Mouse (Mus musculus): ENCODE measurements around the gene Trip10. TPM values are rescaled to one million over a fixed set of nuclear protein-coding genes. Genes with fewer than 3 reads are reported as not detected.

Gene Trip10
- 20.4 and 30.0 TPM in 2 replicates for polyA plus RNA-seq (2012; ENCODE audit: insufficient read depth, insufficient read length, missing spikeins)

GRCm38 (mm10) chr17:57249186-57250181, at the start of gene Trip10:
TSS of gene Trip10 (plus strand) at chr17:57249455.
- H3K4me1 ChIP-seq (ENCODE audit: control insufficient read depth, insufficient read depth, insufficient read length, low read length): 0 out of 2 replicates have a peak, but pooled peaks cover 3% of the 10 kb centered on the region
- H3K27ac ChIP-seq (replicated peaks; ENCODE audit: low read depth, low read length): peak within 1 kb of the TSS; percentile 89
- peak within 1 kb of the TSS; percentile 97 for H3K4me3 ChIP-seq (ENCODE audit: insufficient read depth, low read depth, low read length)

- H3K4me1 ChIP-seq (ENCODE audit: control insufficient read depth, insufficient read depth, insufficient read length, low read length): no peaks in the 10 kb centered on the region
- no peak overlapping the region for H3K27ac ChIP-seq (replicated peaks; ENCODE audit: low read depth, low read length)
- no peak overlapping the region for H3K4me3 ChIP-seq (ENCODE audit: insufficient read depth, low read depth, low read length)
Measured at GRCm38 (mm10) chr17:57201841-57202724, 47.2 kb upstream of the Trip10 start.

GRCm38 (mm10) chr17:57207938-57208337, 41.3 kb upstream of the Trip10 start:
- Histone ChIP-seq H3K27ac (replicated peaks; ENCODE audit: low read depth, low read length) (no peak overlapping the region), H3K4me1 (ENCODE audit: control insufficient read depth, insufficient read depth, insufficient read length, low read length) (no peaks in the 10 kb centered on the region), H3K4me3 (ENCODE audit: insufficient read depth, low read depth, low read length) (no peak overlapping the region)

- Histone ChIP-seq H3K4me3 (ENCODE audit: insufficient read depth, low read depth, low read length) (no peak overlapping the region), H3K4me1 (ENCODE audit: control insufficient read depth, insufficient read depth, insufficient read length, low read length) (no peaks in the 10 kb centered on the region), H3K27ac (replicated peaks; ENCODE audit: low read depth, low read length) (no peak overlapping the region)
Measured at GRCm38 (mm10) chr17:57209330-57209729, 39.9 kb upstream of the Trip10 start.

- no peak overlapping the region for H3K4me3 ChIP-seq (ENCODE audit: insufficient read depth, low read depth, low read length)
Measured at GRCm38 (mm10) chr17:57211501-57211900, 37.8 kb upstream of the Trip10 start.

GRCm38 (mm10) chr17:57214676-57215387, 34.4 kb upstream of the Trip10 start:
- no peak overlapping the region for H3K4me3 ChIP-seq (ENCODE audit: insufficient read depth, low read depth, low read length)
- H3K4me1 ChIP-seq (ENCODE audit: control insufficient read depth, insufficient read depth, insufficient read length, low read length): no peaks in the 10 kb centered on the region
- H3K27ac ChIP-seq (replicated peaks; ENCODE audit: low read depth, low read length): no peak overlapping the region

More at GRCm38 (mm10) chr17:57211501-57211900, 37.8 kb upstream of the Trip10 start:
- Histone ChIP-seq H3K4me1 (ENCODE audit: control insufficient read depth, insufficient read depth, insufficient read length, low read length) (no peaks in the 10 kb centered on the region), H3K27ac (replicated peaks; ENCODE audit: low read depth, low read length) (no peak overlapping the region)

GRCm38 (mm10) chr17:57218335-57218900, 30.8 kb upstream of the Trip10 start:
- H3K4me1 ChIP-seq (ENCODE audit: control insufficient read depth, insufficient read depth, insufficient read length, low read length): no peaks in the 10 kb centered on the region
- no peak overlapping the region for H3K27ac ChIP-seq (replicated peaks; ENCODE audit: low read depth, low read length)
- no peak overlapping the region for H3K4me3 ChIP-seq (ENCODE audit: insufficient read depth, low read depth, low read length)

- no peak overlapping the region for H3K4me3 ChIP-seq (ENCODE audit: insufficient read depth, low read depth, low read length)
- no peaks in the 10 kb centered on the region for H3K4me1 ChIP-seq (ENCODE audit: control insufficient read depth, insufficient read depth, insufficient read length, low read length)
- no peak overlapping the region for H3K27ac ChIP-seq (replicated peaks; ENCODE audit: low read depth, low read length)
Measured at GRCm38 (mm10) chr17:57219167-57219883, 29.9 kb upstream of the Trip10 start.

GRCm38 (mm10) chr17:57219884-57220207, 29.4 kb upstream of the Trip10 start:
- Histone ChIP-seq H3K4me1 (ENCODE audit: control insufficient read depth, insufficient read depth, insufficient read length, low read length) (no peaks in the 10 kb centered on the region), H3K27ac (replicated peaks; ENCODE audit: low read depth, low read length) (no peak overlapping the region), H3K4me3 (ENCODE audit: insufficient read depth, low read depth, low read length) (no peak overlapping the region)

- Histone ChIP-seq H3K4me3 (ENCODE audit: insufficient read depth, low read depth, low read length) (no peak overlapping the region), H3K4me1 (ENCODE audit: control insufficient read depth, insufficient read depth, insufficient read length, low read length) (no peaks in the 10 kb centered on the region), H3K27ac (replicated peaks; ENCODE audit: low read depth, low read length) (no peak overlapping the region)
Measured at GRCm38 (mm10) chr17:57221911-57222310, 27.3 kb upstream of the Trip10 start.

GRCm38 (mm10) chr17:57223313-57223712, 25.9 kb upstream of the Trip10 start:
- no peak overlapping the region for H3K27ac ChIP-seq (replicated peaks; ENCODE audit: low read depth, low read length)
- H3K4me1 ChIP-seq (ENCODE audit: control insufficient read depth, insufficient read depth, insufficient read length, low read length): no peaks in the 10 kb centered on the region
- no peak overlapping the region for H3K4me3 ChIP-seq (ENCODE audit: insufficient read depth, low read depth, low read length)

- Histone ChIP-seq H3K27ac (replicated peaks; ENCODE audit: low read depth, low read length) (peak overlapping the region; percentile 47; the same call in 1 of the 2 replicates), H3K4me3 (ENCODE audit: insufficient read depth, low read depth, low read length) (peak overlapping the region; percentile 27; the same call in 1 of the 2 replicates), H3K4me1 (ENCODE audit: control insufficient read depth, insufficient read depth, insufficient read length, low read length) (peaks cover 10% of the 10 kb centered on the region)
Measured at GRCm38 (mm10) chr17:57227468-57227867, 21.8 kb upstream of the Trip10 start.

- peak within 1 kb of the TSS; percentile 66 for H3K27ac ChIP-seq (replicated peaks; ENCODE audit: low read depth, low read length)
- peaks cover 10% of the 10 kb centered on the region for H3K4me1 ChIP-seq (ENCODE audit: control insufficient read depth, insufficient read depth, insufficient read length, low read length)
- peak within 1 kb of the TSS; percentile 27; the same call in 1 of the 2 replicates for H3K4me3 ChIP-seq (ENCODE audit: insufficient read depth, low read depth, low read length)
Measured at GRCm38 (mm10) chr17:57228014-57228413, 21.2 kb upstream of the Trip10 start, which contains the start of gene C3. TSS of gene C3 (minus strand) at chr17:57228136.

GRCm38 (mm10) chr17:57228873-57229272, 20.4 kb upstream of the Trip10 start:
- H3K4me1 ChIP-seq (ENCODE audit: control insufficient read depth, insufficient read depth, insufficient read length, low read length): peaks cover 10% of the 10 kb centered on the region
- no peak overlapping the region for H3K4me3 ChIP-seq (ENCODE audit: insufficient read depth, low read depth, low read length)
- peak overlapping the region; percentile 66; the same call in 1 of the 2 replicates for H3K27ac ChIP-seq (replicated peaks; ENCODE audit: low read depth, low read length)

Data from brown adipose tissue, adult 24 weeks (tissue).